Mouse (Mus musculus) small intestine, adult 2 months (tissue): ENCODE results near the gene Usp25.

Source experiments
- CTCF ChIP-seq: fragments of 200-500 bp; IDR thresholded peaks from 2 replicates; pipeline ENCODE4 v1.5.1; 2012; ENCODE audit warnings: low read depth, mild to moderate bottlenecking, control low read depth, inconsistent platforms, low read length, moderate library complexity, mixed read lengths; ENCODE audit not compliant: insufficient replicate concordance, insufficient read length; ENCODE audit errors: extremely low read depth
- POLR2A ChIP-seq: fragments of 200-500 bp; IDR thresholded peaks from 2 replicates; pipeline ENCODE4 v1.6.1; 2012; ENCODE audit warnings: low read depth, mild to moderate bottlenecking, control low read depth, inconsistent platforms, low read length, moderate library complexity

DNA sequence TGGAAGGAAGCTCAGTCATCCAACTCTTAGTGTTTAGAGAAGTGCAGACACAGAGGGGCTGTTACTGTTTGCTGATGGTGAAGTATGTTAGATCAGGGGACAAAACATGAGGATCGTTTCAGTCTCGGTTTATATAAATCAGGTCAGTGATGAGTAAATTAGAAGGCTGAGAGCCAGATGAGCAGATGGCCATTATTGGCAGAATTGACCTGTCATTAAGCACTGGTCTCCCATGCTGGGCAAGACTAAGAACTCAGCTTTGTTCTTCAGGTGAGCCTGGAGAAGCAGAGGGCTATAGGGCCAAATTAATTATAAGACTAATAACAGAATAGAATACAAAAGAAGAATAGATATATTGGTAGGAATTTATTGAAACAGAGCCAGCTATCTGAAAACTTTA is 140.3 kb downstream of the Usp25 start:
- TF ChIP-seq POLR2A (no peak), CTCF (no peak)
